Mouse (Mus musculus): ENCODE data around the gene Syne4. TPM values are rescaled to one million over a fixed set of nuclear protein-coding genes. Genes with fewer than 3 reads are reported as not detected.
A peak's percentile ranks its signal among the peaks of the same experiment; 100 is the strongest.

Gene Syne4
- total RNA-seq, 1 experiment: 14.5 TPM

DNA sequence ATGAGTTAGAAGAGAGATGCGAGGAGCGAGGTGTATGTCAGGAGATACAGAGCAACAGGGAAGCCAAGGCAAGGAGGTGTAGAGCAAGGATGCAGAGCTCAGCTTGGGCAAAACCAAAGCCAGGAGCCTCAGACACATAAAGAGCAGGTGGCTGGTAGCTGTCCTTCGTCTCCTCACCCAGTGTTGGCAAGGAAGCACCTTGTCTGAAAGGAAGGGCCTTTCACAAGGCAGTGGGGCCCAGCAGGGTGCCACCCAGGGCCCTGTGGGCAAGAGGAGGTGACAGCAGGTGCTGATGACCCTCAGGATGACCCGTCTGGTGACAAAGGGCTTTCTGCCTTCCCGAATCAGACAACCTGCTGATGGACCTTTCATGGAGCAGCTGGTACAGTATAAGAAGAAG, 20.0 kb downstream of the Syne4 start:
- TF ChIP-seq ZC3H11A (IDR thresholded peaks at IDR 0.05; ENCODE audit: borderline replicate concordance, low read depth, low read length): no peak
- TF ChIP-seq MAFK (IDR thresholded peaks at IDR 0.05; ENCODE audit: insufficient read depth, low read depth, low read length): no peak
- no peak for TF ChIP-seq HCFC1 (IDR thresholded peaks at IDR 0.05; ENCODE audit: borderline replicate concordance, insufficient read depth, low read length)
- TF ChIP-seq ZNF384 (IDR thresholded peaks at IDR 0.05; ENCODE audit: low read depth, low read length): no peak
- no peak for TF ChIP-seq CHD2 (IDR thresholded peaks at IDR 0.05; ENCODE audit: low read depth, low read length)
- Histone ChIP-seq H3K9ac (ENCODE audit: insufficient read depth, low read depth, low read length, poor library complexity, severe bottlenecking) (no peak overlapping the region), H3K4me1 (ENCODE audit: control insufficient read depth in 2 of 2, insufficient read depth in 2 of 2, low read length in 2 of 2, poor library complexity in 1 of 2) (no peaks in the 10 kb centered on the region), H3K27ac (ENCODE audit: insufficient read depth, low read depth, low read length, poor library complexity, severe bottlenecking) (no peak overlapping the region), H3K4me3 (ENCODE audit: insufficient read depth in 1 of 2, low read depth in 1 of 2, low read length in 2 of 2, poor library complexity in 1 of 2, severe bottlenecking in 1 of 2) (no peak overlapping the region), H3K9me3 (ENCODE audit: control insufficient read depth, insufficient read depth, low read depth, low read length) (no peaks in the 10 kb centered on the region), H3K36me3 (ENCODE audit: control insufficient read depth, insufficient read depth, low read length, poor library complexity, severe bottlenecking) (no peaks in the 10 kb centered on the region)
- in situ Hi-C loops (cut with MboI; ENCODE audit: low sequenced_read_pairs in 2 of 2, unreplicated experiment in 2 of 2): no loop called here
- no peak for DNase-seq (ENCODE audit: low read depth, low spot score)

DNA sequence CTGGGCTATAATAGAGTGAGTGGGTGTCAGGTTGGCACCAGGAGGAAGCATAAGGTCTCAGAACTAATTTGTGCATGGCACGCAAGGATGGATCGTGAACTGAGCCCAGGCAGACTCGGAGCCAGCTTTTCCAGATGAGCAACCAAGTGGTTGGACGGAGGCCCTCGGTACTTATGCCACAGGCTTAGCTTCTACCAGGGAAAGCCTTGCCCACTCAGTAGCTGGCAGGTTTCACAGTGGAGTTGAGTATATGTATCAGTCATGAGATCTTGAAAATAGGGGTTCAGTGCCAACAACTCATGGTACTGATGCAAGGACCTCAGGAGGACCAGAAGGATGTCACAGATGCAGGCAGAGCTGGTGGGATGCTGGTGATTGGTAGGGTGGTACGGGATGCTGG, 21.1 kb downstream of the Syne4 start:
- DNase-seq (ENCODE audit: low read depth, low spot score): no peak
- Histone ChIP-seq H3K9ac (ENCODE audit: insufficient read depth, low read depth, low read length, poor library complexity, severe bottlenecking) (no peak overlapping the region), H3K9me3 (ENCODE audit: control insufficient read depth, insufficient read depth, low read depth, low read length) (no peaks in the 10 kb centered on the region), H3K4me3 (ENCODE audit: insufficient read depth in 1 of 2, low read depth in 1 of 2, low read length in 2 of 2, poor library complexity in 1 of 2, severe bottlenecking in 1 of 2) (no peak overlapping the region), H3K4me1 (ENCODE audit: control insufficient read depth in 2 of 2, insufficient read depth in 2 of 2, low read length in 2 of 2, poor library complexity in 1 of 2) (no peaks in the 10 kb centered on the region), H3K36me3 (ENCODE audit: control insufficient read depth, insufficient read depth, low read length, poor library complexity, severe bottlenecking) (no peaks in the 10 kb centered on the region), H3K27ac (ENCODE audit: insufficient read depth, low read depth, low read length, poor library complexity, severe bottlenecking) (no peak overlapping the region)
- in situ Hi-C loops (cut with MboI; ENCODE audit: low sequenced_read_pairs in 2 of 2, unreplicated experiment in 2 of 2): no loop called here
- TF ChIP-seq MAFK (IDR thresholded peaks at IDR 0.05; ENCODE audit: insufficient read depth, low read depth, low read length) (no peak), HCFC1 (IDR thresholded peaks at IDR 0.05; ENCODE audit: borderline replicate concordance, insufficient read depth, low read length) (no peak), CHD2 (IDR thresholded peaks at IDR 0.05; ENCODE audit: low read depth, low read length) (no peak), ZC3H11A (IDR thresholded peaks at IDR 0.05; ENCODE audit: borderline replicate concordance, low read depth, low read length) (no peak)

- no peaks in the 10 kb centered on the region for H3K4me1 ChIP-seq (ENCODE audit: control insufficient read depth in 2 of 2, insufficient read depth in 2 of 2, low read length in 2 of 2, poor library complexity in 1 of 2)
- H3K4me3 ChIP-seq (ENCODE audit: insufficient read depth in 1 of 2, low read depth in 1 of 2, low read length in 2 of 2, poor library complexity in 1 of 2, severe bottlenecking in 1 of 2): no peak overlapping the region
- H3K9me3 ChIP-seq (ENCODE audit: control insufficient read depth, insufficient read depth, low read depth, low read length): no peaks in the 10 kb centered on the region
- in situ Hi-C loops (cut with MboI; ENCODE audit: low sequenced_read_pairs in 2 of 2, unreplicated experiment in 2 of 2): no loop called here
- no peaks in the 10 kb centered on the region for H3K36me3 ChIP-seq (ENCODE audit: control insufficient read depth, insufficient read depth, low read length, poor library complexity, severe bottlenecking)
- H3K27ac ChIP-seq (ENCODE audit: insufficient read depth, low read depth, low read length, poor library complexity, severe bottlenecking): no peak overlapping the region
- DNase-seq (ENCODE audit: low read depth, low spot score): peak; percentile 87
- no peak overlapping the region for H3K9ac ChIP-seq (ENCODE audit: insufficient read depth, low read depth, low read length, poor library complexity, severe bottlenecking)
- TF ChIP-seq ZNF384 (IDR thresholded peaks at IDR 0.05; ENCODE audit: low read depth, low read length): no peak
- peak; percentile 83; the same call in 1 of the 2 replicates for TF ChIP-seq ZC3H11A (IDR thresholded peaks at IDR 0.05; ENCODE audit: borderline replicate concordance, low read depth, low read length)
- 0 out of 2 replicates have a peak, but pooled peaks have one; percentile 23 for TF ChIP-seq HCFC1 (IDR thresholded peaks at IDR 0.05; ENCODE audit: borderline replicate concordance, insufficient read depth, low read length)
These were observed 21.8 kb downstream of the Syne4 start for GRCm38 (mm10) chr7:30336384-30336783.

DNA sequence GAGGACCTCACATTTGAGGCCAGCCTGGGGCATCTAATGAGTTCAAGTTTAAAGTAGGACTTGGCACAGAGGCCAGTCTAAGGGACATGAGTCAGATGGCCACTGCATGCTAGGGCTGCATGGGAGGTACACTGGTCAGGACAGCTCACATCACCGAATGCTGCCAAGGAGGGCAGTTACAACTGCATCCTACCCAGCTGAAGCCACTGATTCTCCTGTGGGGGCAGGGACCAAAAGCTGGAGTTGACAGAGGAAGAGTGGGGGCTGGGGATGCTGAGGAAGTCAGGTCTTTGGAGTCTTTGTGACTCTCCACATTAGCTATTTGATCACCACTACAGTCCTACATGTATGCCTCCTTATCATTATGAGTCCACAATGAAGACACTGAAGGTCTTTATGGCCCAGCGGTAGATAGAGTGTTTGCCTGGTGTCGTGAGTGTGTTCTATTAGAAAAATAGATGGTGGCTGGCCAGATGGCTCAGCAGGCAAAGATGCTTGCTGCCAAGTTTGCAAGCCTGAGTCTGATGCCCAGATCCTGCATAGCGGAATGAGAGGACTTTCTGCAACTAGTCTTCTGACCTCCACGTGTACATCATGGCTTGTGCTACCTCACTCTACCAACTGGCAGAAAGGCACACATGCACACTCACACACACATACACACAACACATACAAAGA, 25.0 kb downstream of the Syne4 start:
- Histone ChIP-seq H3K9me3 (ENCODE audit: control insufficient read depth, insufficient read depth, low read depth, low read length) (no peaks in the 10 kb centered on the region), H3K36me3 (ENCODE audit: control insufficient read depth, insufficient read depth, low read length, poor library complexity, severe bottlenecking) (no peaks in the 10 kb centered on the region), H3K9ac (ENCODE audit: insufficient read depth, low read depth, low read length, poor library complexity, severe bottlenecking) (no peak overlapping the region), H3K4me3 (ENCODE audit: insufficient read depth in 1 of 2, low read depth in 1 of 2, low read length in 2 of 2, poor library complexity in 1 of 2, severe bottlenecking in 1 of 2) (no peak overlapping the region), H3K4me1 (ENCODE audit: control insufficient read depth in 2 of 2, insufficient read depth in 2 of 2, low read length in 2 of 2, poor library complexity in 1 of 2) (no peaks in the 10 kb centered on the region), H3K27ac (ENCODE audit: insufficient read depth, low read depth, low read length, poor library complexity, severe bottlenecking) (no peak overlapping the region)
- TF ChIP-seq MAFK (IDR thresholded peaks at IDR 0.05; ENCODE audit: insufficient read depth, low read depth, low read length) (no peak), ZNF384 (IDR thresholded peaks at IDR 0.05; ENCODE audit: low read depth, low read length) (no peak), CHD2 (IDR thresholded peaks at IDR 0.05; ENCODE audit: low read depth, low read length) (no peak), ZC3H11A (IDR thresholded peaks at IDR 0.05; ENCODE audit: borderline replicate concordance, low read depth, low read length) (no peak), HCFC1 (IDR thresholded peaks at IDR 0.05; ENCODE audit: borderline replicate concordance, insufficient read depth, low read length) (no peak)
- in situ Hi-C loops (cut with MboI; ENCODE audit: low sequenced_read_pairs in 2 of 2, unreplicated experiment in 2 of 2): no loop called here
- no peak for DNase-seq (ENCODE audit: low read depth, low spot score)

All from ES-E14 (cell line).